Mouse (Mus musculus) MEL-GATA-1-ER (cell line): ENCODE measurements around the gene Mapk8ip1.
"Not testable (repeated sequence)": the region's sequence is repeated elsewhere in the genome, so short reads cannot be mapped to it uniquely, and the experiment has no call there.

Experiments used
- DNase-seq: peaks from one replicate; pipeline ENCODE4 v3.0.0-alpha.2; 2012; ENCODE audit warnings: low read depth; ENCODE audit errors: extremely low read depth

Mapk8ip1 gene

DNA sequence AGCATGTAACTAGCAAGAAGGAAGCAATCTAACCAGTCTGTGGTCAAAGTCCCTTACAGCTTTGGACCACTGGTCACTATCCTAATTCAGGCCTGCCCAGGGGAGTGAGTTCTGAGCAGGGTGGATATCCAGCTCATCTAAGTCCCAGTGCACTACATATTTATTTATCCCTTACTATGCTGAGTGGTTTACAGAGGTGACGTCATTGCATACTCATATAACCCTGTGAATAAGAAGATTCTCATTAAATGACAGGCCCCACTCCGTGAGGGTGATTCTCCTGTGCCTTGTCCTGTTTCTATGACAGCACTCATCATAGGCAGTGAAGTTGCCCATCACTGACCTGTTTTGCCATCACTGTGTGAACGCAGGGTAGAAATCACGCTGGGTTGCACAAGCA, 24.3 kb upstream of the Mapk8ip1 start:
- no peak for DNase-seq

DNA sequence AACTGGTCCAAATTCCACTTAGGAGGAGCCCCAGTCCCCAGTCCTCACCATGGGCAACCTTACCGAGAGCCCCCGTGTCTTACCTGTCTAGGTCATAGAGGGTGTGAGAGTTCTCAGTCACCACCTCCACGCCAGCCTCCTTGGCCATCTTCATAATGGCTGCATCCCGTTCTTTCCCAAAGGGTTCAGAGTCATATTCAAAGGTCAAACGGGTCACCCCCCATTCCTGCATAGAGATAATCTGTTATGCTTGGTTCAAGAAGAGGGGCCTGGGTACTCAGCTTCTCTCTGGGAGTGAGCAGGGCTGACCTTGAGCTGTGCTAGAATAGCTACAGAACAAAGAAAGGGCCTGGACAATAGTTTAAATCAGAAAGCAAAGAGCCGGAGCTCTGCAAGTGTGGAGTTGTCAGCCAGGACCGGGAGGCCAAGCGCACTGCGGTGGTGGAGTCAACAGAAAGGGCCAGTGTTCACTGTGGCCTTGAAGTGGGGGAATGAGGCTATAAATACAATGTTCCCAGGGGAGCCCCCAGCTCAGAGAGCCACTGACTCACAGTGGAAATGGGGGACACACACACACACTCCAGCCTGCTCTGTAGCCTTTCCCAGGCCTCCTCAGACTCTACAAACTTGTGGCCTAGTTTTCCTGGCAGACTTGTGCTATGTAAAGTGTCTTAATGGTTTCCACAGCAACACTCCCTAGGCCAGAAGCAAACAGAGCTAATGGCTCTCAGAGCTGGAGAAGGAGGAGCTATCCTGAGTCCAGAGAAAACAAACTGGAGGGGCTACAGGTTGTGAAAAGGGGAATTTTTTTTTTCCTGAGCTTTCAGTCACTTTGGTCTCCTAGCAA, 23.6 kb upstream of the Mapk8ip1 start:
- no peak for DNase-seq

DNA sequence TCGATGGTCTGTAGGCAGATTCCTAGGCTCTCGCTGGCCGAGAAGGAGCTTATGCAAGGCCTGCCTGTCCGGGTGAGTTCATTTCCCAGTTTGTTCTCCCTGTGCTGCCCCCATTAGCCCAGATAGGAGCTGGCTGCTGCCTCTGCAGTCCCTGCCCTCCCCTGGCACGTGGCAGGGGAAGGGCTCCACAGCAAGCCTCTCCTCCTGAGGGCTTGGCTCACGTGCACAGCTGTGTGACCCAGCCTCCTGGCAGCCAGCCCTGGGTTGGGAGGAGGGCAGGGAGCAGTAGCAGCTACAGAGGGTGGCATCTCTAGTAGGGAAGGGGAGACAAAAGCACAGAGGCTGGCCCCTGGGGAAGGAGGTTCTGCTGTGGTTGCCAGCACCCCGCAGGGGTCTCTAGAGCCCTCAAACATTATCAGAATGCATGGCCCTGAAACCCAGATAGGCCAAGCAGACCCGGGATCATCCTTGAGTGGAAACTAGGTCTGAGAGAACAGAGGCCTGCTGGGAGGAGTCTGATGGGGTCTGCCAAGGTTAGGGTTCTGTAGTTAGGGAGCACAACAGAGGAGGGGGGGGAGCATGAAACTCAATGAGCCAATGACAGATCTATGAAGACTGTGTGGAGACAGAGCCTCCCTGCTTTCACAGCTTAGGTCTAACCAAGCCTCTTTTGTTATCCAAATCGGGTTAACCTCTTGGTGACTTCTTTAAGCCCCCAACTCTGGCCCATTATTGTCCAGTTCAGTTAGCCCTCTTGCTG, 22.8 kb upstream of the Mapk8ip1 start:
- no peak for DNase-seq

DNA sequence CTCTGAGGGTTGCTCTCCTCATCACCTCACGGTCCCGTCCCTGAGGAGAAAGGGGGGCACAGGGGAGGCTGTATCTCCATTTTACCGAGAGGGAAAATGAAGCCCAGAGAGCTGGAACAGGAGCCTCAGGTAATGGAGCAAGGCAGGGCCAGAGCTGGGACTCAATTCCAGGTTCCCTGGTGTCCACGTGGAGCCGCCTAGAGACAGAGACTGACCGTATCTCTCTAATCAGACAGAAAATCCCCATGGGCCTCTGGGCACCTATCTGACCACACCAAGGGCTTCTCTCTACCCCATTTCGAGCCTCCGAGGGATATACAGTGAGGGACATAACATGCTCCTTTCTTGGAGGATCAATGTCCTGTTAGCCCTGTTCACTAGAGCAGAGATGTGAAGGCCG, 22.1 kb upstream of the Mapk8ip1 start:
- no peak for DNase-seq

DNA sequence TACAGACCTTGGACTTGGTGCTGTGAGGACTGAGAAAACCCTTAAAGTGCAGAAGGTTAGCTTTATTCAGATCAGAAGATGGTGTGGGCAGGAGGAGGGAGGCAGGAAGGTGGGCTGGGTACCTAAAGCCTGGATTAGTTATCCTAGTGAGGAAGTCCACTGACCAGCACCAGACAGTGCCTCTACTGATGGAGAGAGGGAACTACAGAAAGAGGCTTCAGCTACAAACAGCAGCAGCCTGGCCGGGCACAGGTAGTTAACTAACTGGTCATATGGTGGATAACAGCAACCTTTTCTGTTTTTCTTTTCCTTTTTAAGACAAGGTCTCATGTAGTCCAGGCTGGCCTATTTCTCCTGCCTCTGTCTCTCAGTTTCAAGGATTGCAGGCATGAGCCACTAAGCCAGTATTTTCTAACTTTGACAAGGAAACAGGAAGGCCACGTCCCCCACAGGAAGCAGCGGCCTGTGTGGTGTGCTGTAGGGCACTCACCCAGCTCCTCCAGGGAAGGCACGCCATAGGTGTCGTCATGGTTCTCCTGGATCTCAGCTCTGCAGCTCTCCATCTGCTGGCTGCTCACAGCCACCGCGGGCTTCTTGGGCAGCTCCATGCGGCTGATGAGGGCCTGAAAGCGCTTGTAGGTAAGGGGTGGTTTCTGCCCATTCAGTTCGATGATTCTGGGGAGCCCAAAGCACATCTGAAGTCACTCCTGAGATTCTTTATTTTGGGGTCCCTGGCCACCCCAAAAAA, 21.5 kb upstream of the Mapk8ip1 start:
- DNase-seq = no peak

DNA sequence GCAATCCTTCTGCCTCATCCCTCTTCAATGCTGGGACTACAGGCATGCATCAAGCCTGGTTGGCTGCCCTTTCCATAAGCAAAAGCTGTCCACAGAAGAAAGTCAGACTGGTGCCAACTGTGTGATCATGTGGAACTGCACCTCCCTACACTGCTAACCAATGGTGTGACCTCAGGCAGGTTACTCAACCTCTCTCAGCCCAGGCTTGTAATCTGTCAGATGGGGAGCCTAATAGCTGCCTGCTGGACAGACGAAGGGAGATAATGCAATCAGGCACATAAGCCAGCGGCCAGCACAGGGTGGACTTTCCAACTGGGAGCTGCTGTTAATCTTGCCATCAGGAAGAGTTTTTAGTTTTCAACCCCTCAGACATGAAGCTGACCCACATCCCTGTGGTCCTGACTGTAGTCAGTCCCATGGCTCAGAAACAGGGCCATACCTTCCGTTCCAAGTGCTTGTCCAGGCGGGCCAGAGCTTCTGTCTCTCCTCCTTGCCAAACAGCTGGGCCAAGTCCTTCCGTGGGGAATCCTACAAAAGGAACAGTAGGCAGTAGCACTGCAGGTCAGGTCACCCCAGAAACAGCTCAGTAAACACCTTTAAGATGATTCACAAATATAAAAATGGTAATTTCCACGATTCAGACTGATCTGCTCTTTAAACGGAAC, 20.8 kb upstream of the Mapk8ip1 start:
- DNase-seq = no peak

DNA sequence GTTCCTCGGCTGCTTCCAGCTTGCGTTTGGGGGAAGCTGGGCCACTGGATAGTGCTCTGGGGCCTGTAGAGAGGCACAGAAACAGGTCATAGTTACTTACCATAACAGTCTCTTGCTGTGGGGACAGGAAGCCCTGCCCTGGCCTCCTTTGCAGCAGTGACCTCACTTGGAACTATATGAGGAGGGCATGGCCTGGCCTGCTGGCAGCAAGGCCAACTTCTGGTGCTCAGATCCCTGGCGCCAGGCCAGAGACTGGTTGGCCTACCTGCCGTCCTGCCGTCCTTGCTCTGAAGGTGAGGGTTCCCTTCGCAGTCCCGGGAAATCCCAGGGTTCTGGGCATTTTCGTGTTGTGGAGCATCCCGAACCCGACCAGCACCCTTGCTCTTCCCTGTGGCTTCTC, 10.6 kb upstream of the Mapk8ip1 start:
- no peak for DNase-seq

DNA sequence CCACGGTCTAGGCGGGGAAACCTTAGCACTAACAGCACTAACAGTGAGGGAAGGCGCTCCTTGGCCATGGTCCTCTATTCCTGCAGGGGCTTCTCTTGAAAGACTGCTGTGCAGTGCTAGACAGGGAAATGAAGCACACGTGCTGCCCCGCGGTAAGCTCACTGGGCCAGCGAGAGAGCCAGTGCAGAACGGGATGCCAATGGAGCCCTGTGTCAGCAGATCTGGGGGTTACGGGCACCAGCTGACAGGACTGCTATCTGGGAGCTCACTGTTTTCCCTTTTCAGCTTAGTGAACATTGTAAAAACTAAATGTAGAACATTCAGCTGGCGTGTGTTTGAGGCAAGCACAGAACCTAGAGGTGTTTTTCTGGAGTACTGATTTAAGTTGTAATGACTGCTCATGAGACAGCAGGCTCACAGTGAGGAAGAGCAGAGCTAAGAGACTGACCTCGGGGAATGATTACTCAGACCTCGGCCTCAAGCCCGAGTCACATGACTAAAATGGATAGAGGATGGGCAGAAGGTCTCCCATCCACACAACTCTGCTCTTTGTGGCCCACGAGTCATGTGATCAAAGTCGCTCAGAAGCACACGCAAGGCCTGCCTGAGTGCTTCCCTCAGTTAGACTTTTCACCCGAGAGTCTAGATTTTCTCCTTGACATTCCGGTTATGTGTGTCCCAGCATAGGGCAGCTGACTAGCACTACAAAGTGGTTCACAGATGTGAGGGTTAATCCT, 7.4 kb upstream of the Mapk8ip1 start:
- DNase-seq = no peak

DNA sequence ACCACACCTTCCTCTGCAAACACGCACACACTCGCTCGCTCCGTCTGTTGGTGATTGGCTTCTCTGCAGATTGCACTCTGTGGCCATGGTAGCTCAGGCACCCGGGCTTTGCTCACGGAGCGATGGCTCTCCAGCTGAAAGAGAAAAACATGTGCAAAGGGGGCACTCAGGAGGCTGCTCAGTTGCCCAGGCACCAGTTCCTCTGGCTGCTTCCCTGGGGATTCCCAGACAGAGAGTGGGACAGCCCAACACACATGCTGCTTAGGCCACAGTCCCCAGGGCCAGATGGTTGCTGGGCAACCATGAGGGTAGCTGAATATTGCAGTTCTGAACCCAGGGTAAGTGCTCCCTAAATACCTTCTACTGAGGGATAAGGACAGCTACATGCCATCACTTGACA, 4.6 kb upstream of the Mapk8ip1 start:
- no peak for DNase-seq

DNA sequence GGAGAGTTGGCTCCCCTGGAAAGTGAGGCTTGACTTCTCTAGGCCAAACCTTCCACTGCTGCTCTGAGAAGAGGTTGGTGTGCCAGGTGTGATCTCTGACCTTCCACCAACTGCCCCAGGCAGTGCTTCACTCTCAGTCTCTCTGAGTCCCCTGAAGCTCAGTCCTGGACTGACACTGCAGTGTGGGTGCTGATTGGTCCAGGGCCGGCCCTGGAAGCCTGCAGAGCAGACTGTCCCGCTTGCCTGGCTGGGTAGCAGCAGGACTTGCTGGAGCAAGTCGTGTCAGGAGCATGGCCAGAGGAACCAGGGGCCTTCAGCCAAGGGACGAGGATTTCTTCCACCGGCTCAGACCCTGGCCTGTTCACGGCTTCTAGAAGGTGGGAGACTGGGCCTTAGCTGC, 3.7 kb upstream of the Mapk8ip1 start:
- no peak for DNase-seq

DNA sequence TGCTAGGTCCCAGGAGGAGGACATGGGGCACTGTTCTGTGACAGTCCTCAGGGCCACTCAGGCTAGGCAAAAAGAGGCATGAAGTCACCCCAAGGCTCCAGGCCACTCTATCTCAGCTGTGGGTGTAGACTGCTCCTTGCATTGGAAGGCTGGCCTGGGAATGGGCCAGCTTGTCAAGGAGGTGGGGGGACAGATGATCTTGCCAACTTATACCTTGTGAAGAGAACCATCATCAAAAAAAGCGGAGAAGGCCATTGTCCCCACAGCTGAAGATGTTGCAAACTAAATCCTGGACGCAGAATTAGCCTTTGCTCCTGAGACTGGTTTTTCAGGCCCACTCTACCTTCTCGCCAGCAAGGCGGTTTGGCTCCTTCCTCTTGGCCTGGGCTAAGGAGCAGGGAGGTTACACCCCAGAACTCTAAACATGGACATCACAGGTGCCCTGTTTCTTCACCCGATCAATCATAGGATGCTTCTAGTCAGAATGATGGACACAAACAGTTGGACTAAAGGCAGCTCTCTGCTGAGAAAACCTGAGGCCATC, 2.8 kb upstream of the Mapk8ip1 start:
- DNase-seq = no peak

DNA sequence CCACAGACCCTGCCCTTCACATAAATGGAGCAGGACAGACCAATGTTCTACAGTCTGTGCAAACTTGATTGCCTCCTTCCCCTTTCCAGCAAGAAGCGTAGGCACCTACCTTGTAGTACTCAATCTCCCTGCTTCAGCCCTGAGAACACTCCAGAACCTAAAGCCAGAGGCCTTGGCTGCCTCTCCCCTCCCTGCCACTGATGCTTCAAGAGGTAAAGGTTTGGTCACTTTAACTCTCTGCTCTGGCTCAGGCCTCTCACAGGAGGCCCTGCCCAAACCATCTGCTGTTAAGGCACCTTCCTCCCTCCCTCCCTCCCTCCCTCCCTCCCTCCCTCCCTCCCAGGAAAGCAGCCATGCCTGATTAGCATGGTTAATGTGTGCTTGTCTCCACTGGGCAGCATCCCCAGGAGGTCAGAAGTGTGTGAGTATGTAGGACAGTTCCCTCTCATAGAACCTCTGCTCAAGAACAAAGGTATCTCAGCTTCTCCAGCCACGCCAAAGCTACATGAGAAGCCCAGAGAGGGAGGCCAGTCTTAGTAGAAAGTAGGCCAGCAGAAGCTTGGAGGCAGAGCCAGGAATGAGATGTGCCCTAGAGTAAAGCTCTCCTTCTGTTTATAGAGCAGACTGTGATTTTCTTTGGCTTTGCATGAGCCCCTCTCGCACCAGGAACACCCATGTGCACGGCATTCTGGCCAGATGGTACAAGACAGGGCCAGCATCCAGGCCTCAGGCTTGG, 1.7 kb upstream of the Mapk8ip1 start:
- DNase-seq = no peak

DNA sequence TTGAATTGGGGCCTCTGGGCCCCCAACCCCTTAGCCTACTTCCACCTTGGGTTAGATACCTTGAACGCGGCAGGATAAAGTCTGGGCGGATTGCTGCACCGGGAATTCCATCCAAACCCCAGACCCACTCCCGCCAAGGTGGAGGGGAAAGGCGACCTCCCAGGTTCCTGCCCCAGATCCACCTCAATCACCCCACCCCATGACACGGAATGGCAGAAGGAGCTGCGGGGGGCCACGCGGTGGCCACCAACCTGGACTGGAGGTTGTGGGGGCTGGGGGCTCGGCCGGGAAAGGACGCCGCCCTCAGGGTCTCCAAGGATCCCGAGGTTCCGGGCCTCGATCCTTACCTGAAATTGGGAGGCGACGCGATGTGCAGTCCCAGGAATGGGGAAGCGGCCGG, 381 bp downstream of the Mapk8ip1 start:
- no peak for DNase-seq

DNA sequence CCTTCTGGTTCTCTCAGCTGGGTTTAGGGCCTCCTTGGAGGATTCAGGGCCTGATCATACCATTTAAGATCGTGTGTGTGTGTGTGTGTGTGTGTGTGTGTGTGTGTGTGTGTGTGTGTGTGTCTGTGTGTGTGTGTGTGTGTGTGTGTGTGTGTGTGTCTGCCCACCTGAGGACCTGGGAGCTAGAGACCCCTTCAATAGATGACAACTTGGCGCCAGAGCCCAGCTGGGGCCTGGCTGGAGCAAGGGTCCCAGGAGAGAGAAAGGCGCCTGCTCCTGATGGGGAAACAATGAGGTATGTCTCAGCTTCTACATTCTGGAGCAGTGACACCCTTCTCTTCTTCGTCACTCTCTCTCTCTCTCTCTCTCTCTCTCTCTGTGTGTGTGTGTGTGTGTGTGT, 1.2 kb downstream of the Mapk8ip1 start:
- DNase-seq = not testable (repeated sequence)

DNA sequence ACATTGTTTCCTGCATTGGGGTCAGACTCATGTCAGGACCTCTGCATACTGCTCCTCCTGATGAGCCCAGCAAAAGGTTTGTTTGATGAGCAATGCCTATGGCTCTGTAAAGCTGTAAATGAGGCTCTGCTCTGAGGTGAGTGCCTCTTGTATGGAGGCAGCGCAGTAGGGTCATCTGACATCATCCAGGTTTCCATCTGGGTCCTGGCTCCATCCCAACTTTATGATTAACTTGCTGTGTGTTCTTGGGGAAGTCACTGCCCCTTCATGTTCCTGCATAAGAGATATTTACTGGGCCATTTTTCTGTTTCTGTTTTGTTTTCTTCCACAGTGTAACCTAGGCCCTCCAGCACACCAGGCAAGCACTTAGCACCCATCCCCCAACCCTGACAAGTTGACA, 3.6 kb downstream of the Mapk8ip1 start:
- DNase-seq = no peak

DNA sequence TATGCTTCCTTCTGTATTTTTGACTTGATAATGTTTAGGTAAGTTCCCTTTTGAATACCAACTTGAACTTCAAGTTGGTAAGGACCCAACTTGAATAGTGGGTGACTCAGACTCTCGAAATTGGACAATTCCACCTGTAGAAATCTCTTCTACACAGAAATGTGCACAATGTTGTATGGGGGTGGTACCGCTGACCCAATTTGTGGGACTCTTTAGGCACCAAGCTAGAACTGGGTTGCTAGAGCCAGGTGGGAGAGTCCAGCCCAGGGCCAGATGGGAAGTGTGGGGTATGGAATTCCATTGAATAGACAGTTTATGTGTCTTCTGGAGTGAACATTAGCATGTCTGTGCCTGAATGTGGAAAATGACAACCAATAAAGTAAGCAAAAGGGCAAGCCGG, 5.5 kb downstream of the Mapk8ip1 start:
- DNase-seq = no peak

DNA sequence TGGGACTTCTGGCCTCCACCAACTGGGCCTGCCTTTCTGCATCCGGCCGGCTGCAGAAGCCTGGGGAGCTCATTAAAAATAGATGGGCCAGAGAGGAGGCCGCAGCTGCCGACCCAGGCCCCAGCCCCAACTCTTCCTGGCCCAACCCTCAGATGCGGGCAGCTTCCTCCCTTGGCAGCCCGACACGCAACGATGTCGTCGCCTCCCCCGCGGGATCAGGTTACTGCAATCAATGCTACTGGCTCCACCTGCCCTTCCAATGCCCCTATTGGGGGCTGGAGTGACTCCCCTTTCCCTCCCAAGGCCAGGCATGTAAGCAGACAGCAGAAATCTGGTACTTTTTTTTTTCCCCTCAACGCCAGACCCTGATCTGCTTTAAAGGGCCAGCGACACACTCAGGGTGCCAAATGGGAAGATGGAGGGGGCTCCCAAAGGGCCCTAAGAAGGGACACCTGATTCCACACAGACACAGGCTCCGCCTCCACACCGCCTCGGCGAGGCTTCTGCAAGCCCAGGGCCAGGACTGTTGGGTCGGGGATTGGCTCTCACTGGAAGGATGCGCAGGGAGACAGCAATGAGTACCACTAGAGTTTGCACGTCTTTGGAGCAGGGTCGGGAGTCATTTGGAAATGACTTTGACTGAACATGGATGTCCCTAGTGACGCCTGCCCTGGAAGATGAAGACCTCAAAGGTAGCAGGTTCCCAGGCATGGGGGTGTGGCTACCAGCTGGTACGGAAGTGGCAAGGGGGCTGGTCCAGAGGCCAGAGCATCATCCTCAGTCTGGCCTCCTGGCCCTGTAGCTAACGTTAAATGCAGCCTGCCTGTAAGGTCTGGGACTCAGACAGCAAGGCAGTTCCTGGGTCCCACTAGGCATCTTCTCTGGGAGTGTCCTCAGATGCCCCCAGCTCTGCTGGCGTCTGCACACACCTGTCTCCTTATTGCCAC, 8.5 kb downstream of the Mapk8ip1 start:
- no peak for DNase-seq

DNA sequence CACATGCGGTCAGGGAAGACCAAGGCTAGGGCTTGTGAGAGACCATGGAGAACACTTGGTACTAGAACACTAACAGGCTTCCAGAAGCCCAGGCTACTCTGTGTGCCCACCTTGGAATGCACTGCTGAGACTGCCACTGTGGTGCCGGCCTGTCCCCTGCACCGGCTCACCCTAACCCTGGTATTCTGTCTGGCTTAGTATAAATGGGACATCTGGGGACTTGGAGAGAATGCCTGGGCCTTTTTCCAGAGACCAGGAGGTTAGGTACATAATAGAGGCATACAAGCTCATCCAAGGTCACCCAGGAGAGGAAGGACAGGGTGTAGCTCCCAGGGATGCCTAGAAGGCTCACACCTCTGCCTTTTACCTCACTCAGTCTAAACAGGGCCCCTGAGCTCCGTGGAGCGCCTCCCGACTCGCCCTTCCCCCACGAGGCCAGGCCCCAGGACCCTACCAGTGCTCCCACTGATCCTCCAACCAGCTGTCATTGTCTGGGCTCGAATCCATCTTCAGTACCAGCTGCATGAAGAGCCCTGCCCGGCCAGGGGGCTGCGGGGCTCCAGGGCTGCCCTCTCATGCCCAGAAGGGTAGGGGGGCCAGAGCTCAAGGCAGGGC, 9.3 kb downstream of the Mapk8ip1 start:
- DNase-seq = no peak
